Mouse (Mus musculus) adrenal gland, postnatal 25 days (tissue): ENCODE results near the gene Pde6g. TPM values are rescaled to one million over a fixed set of nuclear protein-coding genes. Genes with fewer than 3 reads are reported as not detected.
A peak's percentile ranks its signal among the peaks of the same experiment; 100 is the strongest.

Experiments used
- DNase-seq: peaks from one replicate; pipeline ENCODE4 v3.0.0; 2021; ENCODE audit warnings: mixed read lengths
- long read RNA-seq: library from polyadenylated mRNA; stranded (forward); transcript quantifications from one replicate; pipeline ENCODE4 v2.0.0, GENCODE M21; 2021
- total RNA-seq: library from RNA; stranded (reverse); gene quantifications from 2 replicates; pipeline ENCODE4 v1.2.3, GENCODE M21; 2021

Pde6g gene
- total RNA-seq, result 0.27 TPM in 1 of 2 replicates, not detected in the other
- long read RNA-seq, result 0 reads

- DNase-seq, result no peak
These were observed at the start of gene Pde6g for GRCm38 (mm10) chr11:120453306-120453705. Gene Pde6g (minus strand): TSS chr11:120453500.

GRCm38 (mm10) chr11:120501701-120502100, 48.4 kb upstream of the Pde6g start:
- no peak for DNase-seq

- no peak for DNase-seq
These were observed 47.7 kb upstream of the Pde6g start for GRCm38 (mm10) chr11:120501018-120501417.

DNA sequence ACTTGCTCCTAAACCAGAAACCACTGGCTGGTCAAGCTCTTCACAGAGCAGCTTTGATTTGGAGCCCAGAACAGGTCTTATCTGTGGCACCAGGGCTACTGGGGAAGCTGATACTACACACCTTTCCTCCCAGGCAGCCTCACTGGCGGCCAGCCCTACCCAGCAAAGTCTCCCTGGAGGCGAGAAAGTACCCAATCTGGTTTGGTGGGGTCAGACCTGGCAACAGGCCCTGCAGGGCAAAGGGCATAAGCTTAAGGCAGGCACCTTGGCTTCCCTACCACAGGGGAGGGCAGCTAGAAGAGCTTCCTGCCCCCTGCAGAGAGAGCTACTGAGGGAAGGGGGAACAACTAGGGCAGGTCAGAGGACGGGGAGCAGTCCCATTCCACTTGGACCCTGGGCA, 47.1 kb upstream of the Pde6g start:
- DNase-seq, result no peak

- no peak for DNase-seq
These were observed 46.6 kb upstream of the Pde6g start for GRCm38 (mm10) chr11:120499894-120500293.

DNA sequence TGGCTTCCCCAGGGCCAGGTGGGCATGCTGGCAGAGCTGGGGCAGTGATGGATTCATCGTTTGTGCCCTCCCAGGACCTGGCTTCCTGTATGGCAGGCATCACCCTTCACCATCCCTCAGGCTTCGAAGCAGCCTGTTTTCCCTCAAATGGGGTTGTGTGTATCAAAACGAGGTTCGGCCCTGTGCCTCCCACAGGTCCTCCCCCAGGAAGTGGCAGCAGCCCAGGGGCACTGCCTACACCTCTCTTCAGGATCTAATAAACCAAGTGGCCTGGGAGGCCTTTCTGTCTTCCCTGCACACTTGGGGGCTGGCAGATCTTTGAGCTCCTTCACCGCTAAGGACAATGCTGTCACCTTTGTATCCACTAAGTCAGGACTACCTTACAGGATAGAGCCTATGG, 45.6 kb upstream of the Pde6g start:
- DNase-seq, result no peak

DNA sequence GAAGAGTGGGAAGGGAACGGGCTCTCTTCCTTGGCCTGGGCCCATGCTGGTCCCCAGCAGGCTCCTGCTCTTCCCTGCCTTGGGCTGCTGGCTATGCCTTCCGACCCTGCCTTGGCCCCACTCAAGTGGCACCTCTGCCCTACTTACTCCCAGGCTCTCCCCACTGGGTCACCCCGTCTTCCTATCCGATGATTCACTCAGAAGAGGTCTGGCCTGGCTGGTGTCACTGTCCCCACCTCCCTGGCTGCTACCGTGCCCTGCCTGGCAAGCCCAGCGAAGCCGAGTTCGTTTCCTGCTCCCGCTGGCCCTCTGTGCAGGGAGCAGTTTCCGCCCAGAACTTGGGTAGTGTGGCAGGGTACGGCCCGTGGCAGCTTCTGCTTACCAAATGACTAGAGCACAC, 44.9 kb upstream of the Pde6g start:
- peak; percentile 62 for DNase-seq

- DNase-seq, result peak; percentile 80
These were observed 44.1 kb upstream of the Pde6g start for GRCm38 (mm10) chr11:120497436-120497835.

GRCm38 (mm10) chr11:120493911-120494310, 40.6 kb upstream of the Pde6g start:
- DNase-seq, result no peak

DNA sequence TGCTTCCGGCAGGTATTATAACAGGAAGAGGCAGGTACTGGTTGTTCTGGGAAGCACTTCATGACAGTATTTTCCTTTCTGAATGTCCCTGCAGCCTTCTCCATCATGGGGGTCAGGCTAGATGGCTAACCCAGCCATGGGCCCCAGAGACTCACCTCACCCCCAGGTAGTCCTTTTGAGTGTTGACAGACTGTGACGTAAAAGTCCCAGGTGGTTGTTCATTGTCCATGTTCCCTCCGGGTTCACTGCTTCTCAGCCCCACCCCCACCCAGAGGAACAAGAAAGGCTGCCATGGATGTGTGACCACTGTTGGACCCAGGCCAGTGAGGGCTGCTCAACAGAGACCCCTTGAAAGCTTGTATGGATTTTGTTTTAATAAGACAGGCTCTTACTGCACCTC, 40.1 kb upstream of the Pde6g start:
- no peak for DNase-seq

DNA sequence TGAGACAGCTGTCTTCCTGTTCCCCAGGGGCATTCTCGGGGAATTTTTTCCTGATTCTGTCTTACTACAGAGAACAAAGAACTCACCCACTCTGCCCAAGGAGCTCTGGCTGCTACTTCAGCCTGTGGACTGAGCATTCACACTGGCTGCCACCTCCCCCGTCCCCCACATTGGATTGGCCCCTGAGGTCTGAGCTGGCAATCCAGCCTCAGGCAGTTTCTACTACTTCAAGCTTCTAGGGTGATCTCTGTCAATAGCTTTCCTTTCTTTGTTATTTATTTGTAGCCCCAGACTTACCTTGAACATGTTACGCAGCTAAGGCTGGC, 39.5 kb upstream of the Pde6g start:
- no peak for DNase-seq

- peak; percentile 43 for DNase-seq
These were observed 39.0 kb upstream of the Pde6g start for GRCm38 (mm10) chr11:120492024-120492877.

DNA sequence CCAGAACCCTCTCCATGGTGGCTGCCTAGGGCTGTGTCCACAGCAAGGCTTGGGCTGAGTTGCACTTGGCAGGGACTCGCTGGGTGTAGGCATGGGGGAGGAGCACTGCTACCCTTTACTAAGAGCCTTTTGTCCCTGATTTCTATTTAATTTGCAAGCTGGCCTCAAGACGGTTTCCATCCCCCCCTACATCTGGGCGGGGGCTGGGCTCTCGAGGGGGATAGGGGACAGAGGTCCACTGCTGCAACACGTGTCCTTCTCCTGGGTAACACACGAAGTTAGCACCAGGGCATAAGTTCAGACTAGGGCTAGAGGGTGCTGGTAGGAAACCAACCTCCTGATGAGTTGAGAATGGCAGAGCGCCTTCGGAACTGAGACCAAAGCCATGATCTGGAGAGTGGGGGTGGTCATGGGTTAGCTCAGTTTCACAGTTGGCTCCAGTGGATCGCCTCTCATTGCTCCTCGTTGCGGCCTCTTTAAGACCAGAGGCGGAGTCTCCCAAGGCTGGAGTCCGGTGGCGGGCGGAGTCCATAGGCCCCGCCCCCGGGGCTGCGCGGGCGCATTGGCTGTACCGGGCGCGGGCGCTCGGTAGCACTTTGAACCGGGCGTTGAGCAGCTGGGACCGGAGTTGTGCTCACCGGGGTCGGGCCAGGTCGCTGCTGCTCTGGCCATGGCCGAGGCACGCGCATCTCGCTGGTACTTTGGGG, 38.2 kb upstream of the Pde6g start, which contains the start of gene Slc25a10:
Gene Slc25a10 (plus strand): TSS at position 524 of the 707 bp plus-strand sequence.
- peak; percentile 90 for DNase-seq

DNA sequence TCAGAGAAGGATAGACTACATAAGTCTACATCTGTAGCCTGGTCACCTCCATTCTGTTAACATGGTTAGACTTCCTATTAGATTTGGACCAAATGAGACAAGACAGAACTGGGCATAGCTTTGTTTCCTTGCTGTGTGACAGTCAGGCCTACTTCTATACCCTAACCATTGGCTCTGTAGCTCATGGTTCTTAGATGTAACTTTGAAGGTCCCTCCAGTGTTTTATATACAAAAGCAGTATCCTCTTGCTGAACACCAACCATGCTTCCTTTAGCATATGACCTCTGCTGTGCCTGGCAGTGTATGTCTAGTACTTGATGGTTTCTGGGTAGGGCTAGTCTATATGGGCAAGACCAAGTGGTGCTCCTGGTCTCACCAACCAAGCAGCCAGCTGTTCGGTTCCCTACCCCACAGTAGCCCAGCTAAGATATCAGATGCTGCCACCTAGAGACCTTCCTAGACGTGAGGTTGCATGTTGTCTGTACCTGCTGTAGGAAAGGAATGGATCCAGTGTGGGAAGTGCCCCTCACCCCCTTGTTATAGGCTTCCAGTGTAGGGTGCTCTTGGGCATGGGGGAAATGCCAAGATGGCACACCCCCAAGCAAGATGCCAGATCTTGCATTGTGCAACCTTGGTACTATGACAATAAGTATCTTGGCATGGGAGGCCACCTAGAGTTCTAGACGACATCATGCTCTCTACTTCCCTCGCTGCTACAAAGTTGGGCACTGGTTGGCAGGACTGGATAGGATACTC, 37.2 kb upstream of the Pde6g start:
- DNase-seq, result no peak

DNA sequence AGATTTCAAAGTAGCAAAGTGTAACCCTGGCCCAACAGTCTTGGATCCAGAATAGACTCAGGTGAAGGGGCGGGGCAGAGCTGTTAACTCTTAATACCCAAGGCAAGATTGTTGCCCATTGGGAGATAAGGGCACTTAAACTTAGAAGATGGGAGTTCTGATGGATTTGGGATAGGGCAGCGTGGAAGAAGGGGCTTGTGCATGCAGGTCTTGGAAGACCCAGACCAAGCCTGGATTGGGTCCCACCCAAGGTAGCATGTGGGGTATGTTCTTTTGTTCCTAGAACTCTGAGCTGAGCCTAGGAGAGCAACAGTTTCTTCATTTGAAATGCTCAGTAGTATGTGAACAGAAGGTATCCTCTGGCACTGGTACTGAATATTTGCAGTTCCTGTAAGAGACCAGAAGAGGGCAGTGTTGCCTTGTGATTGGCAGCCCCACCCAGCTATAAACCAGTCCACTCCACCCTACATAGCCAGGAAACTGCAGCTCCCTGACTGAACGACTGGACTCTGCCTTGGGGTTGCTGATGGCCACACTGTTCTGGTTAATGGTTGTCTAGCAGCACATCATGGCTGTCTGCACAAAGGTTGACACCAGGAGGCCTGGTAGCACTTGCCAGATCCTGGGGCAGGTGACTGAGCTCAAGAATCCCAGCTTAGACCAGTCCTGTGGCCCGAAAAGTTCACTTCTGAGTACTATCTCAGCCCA, 35.9 kb upstream of the Pde6g start:
- DNase-seq, result peak; percentile 51

DNA sequence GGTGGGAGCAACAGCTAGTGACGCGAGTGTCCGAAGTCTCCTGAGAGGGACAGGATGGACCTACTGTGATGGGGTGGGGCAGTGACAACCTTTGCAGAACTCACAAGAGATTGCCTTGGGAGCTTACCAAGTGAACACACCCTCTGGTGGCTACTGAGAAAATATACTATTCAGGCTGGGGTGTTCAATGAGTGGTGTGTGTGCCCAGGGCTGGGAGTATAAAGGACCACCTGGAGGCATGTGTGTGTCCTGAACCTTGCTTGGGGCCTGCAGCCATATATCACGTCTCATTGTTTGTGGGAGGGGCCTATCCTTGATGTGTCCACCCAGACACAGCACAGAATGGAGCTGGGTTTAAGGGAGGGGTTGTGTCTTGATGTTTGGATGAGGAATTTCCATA, 35.2 kb upstream of the Pde6g start:
- DNase-seq, result no peak

GRCm38 (mm10) chr11:120485251-120485650, 32.0 kb upstream of the Pde6g start:
- DNase-seq, result no peak

DNA sequence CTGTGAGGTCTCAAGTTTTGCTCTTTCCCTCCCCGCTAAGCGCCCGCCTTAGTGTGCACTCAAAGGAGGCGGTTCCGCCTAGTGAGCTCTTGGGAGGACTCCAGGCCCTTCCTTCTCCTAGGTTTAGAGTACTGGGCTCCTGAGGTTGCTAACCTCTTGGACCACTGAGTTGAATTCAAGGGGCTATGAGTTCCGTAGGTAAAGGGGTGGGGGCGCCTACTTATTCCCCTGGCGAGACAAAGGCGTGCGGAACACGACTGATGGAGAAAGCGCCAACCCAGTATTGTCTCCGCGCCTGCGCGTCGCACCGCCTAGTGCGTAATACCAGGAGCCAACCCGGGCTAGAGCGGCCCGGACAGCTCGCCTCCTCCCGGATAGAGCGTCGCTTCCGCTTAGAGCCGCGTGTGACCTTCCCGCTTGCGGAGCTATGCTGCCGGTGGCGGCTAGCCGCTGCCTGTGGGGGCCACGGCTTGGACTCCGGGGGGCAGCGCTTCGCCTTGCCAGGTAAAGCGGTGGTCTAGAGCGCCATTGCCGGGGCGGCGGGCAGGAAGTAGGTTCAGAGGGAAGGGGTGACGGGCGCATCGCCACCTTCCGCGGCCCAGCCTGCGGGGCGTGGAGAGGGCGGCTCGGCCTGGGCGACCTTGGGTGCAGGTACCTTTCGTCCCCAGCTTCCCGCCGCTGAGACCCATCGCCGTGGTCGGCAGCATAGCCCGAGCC, 31.1 kb upstream of the Pde6g start, which contains the start of gene Mrpl12:
Gene Mrpl12 (plus strand): TSS at position 349 of the 717 bp plus-strand sequence.
- peak; percentile 89 for DNase-seq

- no peak for DNase-seq
These were observed 30.2 kb upstream of the Pde6g start for GRCm38 (mm10) chr11:120483448-120483934.

DNA sequence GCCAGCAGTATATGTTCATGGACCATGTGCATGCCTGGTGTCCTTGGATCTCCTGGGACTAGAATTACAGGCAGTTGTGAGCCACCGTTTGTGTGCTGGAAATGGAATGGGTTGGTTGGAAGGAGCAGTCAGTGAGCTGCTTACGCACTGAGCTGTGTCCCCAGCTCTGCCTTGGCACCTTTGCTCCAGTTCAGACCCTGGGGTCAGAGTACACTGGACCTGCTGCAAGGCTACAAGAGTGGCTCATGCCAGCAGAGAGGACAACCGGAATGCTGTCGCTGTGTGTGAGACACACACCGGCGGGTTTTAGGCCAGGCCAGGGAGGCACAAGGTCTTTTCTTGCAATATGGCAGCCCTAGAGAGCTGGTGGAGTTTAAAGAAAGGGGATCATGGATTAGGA, 18.8 kb upstream of the Pde6g start:
- DNase-seq, result no peak

- no peak for DNase-seq
These were observed 14.4 kb upstream of the Pde6g start for GRCm38 (mm10) chr11:120467736-120468092.
